Mouse (Mus musculus): ENCODE data around the gene Pde6b. TPM values are rescaled to one million over a fixed set of nuclear protein-coding genes. Genes with fewer than 3 reads are reported as not detected.

Pde6b gene
- polyA plus RNA-seq, 1 experiment from 2014 or later: not detected

GRCm38 (mm10) chr5:108366984-108367841, 21.0 kb upstream of the Pde6b start:
- no peaks in the 10 kb centered on the region for H3K36me3 ChIP-seq
- peak overlapping the region; percentile 59 for H3K4me3 ChIP-seq
- no peak overlapping the region for H3K27ac ChIP-seq (replicated peaks)
- H3K4me1 ChIP-seq: peaks cover 31% of the 10 kb centered on the region
- peaks cover 81% of the 10 kb centered on the region for H3K27me3 ChIP-seq
- peak; percentile 49 for ATAC-seq (replicated peaks)
- WGBS: under 1% methylated on average over 68 of the region's 100 CpGs
- no peaks in the 10 kb centered on the region for H3K9me3 ChIP-seq
- H3K9ac ChIP-seq (replicated peaks): peak overlapping the region; percentile 46
- peak overlapping the region; percentile 83 for H3K4me2 ChIP-seq (replicated peaks)

- Histone ChIP-seq H3K4me1 (peaks cover 31% of the 10 kb centered on the region), H3K4me2 (replicated peaks) (peak within 1 kb of the TSS; percentile 83), H3K36me3 (no peaks in the 10 kb centered on the region), H3K4me3 (peak within 1 kb of the TSS; percentile 59), H3K9ac (replicated peaks) (peak within 1 kb of the TSS; percentile 46), H3K27ac (replicated peaks) (no peak within 1 kb of the TSS), H3K9me3 (no peaks in the 10 kb centered on the region), H3K27me3 (peaks cover 82% of the 10 kb centered on the region)
- ATAC-seq (replicated peaks): peak; percentile 36
- WGBS: 1% methylated on average over 32 of the region's 36 CpGs
Observed at GRCm38 (mm10) chr5:108367871-108368332, 20.3 kb upstream of the Pde6b start, which contains the start of gene Gm42517. Gm42517 (minus strand) TSS chr5:108367922.

- no peak overlapping the region for H3K27ac ChIP-seq (replicated peaks)
- peaks cover 80% of the 10 kb centered on the region for H3K27me3 ChIP-seq
- ATAC-seq (replicated peaks): peak; percentile 33
- peak overlapping the region; percentile 83 for H3K4me2 ChIP-seq (replicated peaks)
- WGBS: 4% methylated on average over 6 of the region's 6 CpGs
- H3K36me3 ChIP-seq: no peaks in the 10 kb centered on the region
- H3K9ac ChIP-seq (replicated peaks): peak overlapping the region; percentile 43; the same call in 1 of the 2 replicates
- H3K4me1 ChIP-seq: peaks cover 31% of the 10 kb centered on the region
- H3K9me3 ChIP-seq: no peaks in the 10 kb centered on the region
- H3K4me3 ChIP-seq: peak overlapping the region; percentile 59
Observed at GRCm38 (mm10) chr5:108368446-108368845, 19.7 kb upstream of the Pde6b start.

- peak; percentile 41; the same call in 1 of the 2 replicates for ATAC-seq (replicated peaks)
- Histone ChIP-seq H3K9ac (replicated peaks) (peak overlapping the region; percentile 43), H3K4me1 (peaks cover 31% of the 10 kb centered on the region), H3K27ac (replicated peaks) (no peak overlapping the region), H3K4me3 (peak overlapping the region; percentile 59), H3K9me3 (no peaks in the 10 kb centered on the region), H3K27me3 (peaks cover 79% of the 10 kb centered on the region), H3K4me2 (replicated peaks) (peak overlapping the region; percentile 83), H3K36me3 (no peaks in the 10 kb centered on the region)
- whole genome bisulfite sequencing: under 1% methylated on average over 49 of the region's 49 CpGs
Observed at GRCm38 (mm10) chr5:108368851-108369621, 19.2 kb upstream of the Pde6b start.

- peaks cover 71% of the 10 kb centered on the region for H3K27me3 ChIP-seq
- H3K4me3 ChIP-seq: no peak overlapping the region
- H3K4me2 ChIP-seq (replicated peaks): no peak overlapping the region
- H3K36me3 ChIP-seq: no peaks in the 10 kb centered on the region
- H3K9me3 ChIP-seq: no peaks in the 10 kb centered on the region
- no peak overlapping the region for H3K9ac ChIP-seq (replicated peaks)
- no peak for ATAC-seq (replicated peaks)
- peaks cover 31% of the 10 kb centered on the region for H3K4me1 ChIP-seq
- H3K27ac ChIP-seq (replicated peaks): no peak overlapping the region
- 2% methylated on average over 6 of the region's 6 CpGs for WGBS
Observed at GRCm38 (mm10) chr5:108369964-108370363, 18.2 kb upstream of the Pde6b start.

- no peak overlapping the region for H3K9ac ChIP-seq (replicated peaks)
- H3K4me1 ChIP-seq: peaks cover 6% of the 10 kb centered on the region
- WGBS: 72% methylated on average over 5 of the region's 5 CpGs
- H3K36me3 ChIP-seq: no peaks in the 10 kb centered on the region
- H3K4me3 ChIP-seq: no peak overlapping the region
- peaks cover 33% of the 10 kb centered on the region for H3K27me3 ChIP-seq
- ATAC-seq (replicated peaks): no peak
- no peak overlapping the region for H3K27ac ChIP-seq (replicated peaks)
- no peaks in the 10 kb centered on the region for H3K9me3 ChIP-seq
- H3K4me2 ChIP-seq (replicated peaks): no peak overlapping the region
Observed at GRCm38 (mm10) chr5:108374079-108374478, 14.1 kb upstream of the Pde6b start.

GRCm38 (mm10) chr5:108376059-108376458, 12.1 kb upstream of the Pde6b start:
- ATAC-seq (replicated peaks): no peak
- H3K9ac ChIP-seq (replicated peaks): no peak overlapping the region
- no peaks in the 10 kb centered on the region for H3K4me1 ChIP-seq
- no peak overlapping the region for H3K4me2 ChIP-seq (replicated peaks)
- WGBS: 86% methylated on average over 1 of the region's 1 CpGs
- H3K36me3 ChIP-seq: no peaks in the 10 kb centered on the region
- no peak overlapping the region for H3K27ac ChIP-seq (replicated peaks)
- no peaks in the 10 kb centered on the region for H3K9me3 ChIP-seq
- H3K4me3 ChIP-seq: no peak overlapping the region
- peaks cover 14% of the 10 kb centered on the region for H3K27me3 ChIP-seq

- WGBS: 88% methylated on average over 4 of the region's 4 CpGs
- no peak overlapping the region for H3K27ac ChIP-seq (replicated peaks)
Observed at GRCm38 (mm10) chr5:108378346-108378745, 9.8 kb upstream of the Pde6b start.

GRCm38 (mm10) chr5:108385632-108386031, 2.6 kb upstream of the Pde6b start:
- H3K27me3 ChIP-seq: no peaks in the 10 kb centered on the region
- H3K4me1 ChIP-seq: no peaks in the 10 kb centered on the region
- H3K9ac ChIP-seq (replicated peaks): no peak overlapping the region
- 78% methylated on average over 2 of the region's 2 CpGs for WGBS
- no peak overlapping the region for H3K27ac ChIP-seq (replicated peaks)
- no peak overlapping the region for H3K4me2 ChIP-seq (replicated peaks)
- no peak overlapping the region for H3K4me3 ChIP-seq
- no peaks in the 10 kb centered on the region for H3K9me3 ChIP-seq
- H3K36me3 ChIP-seq: no peaks in the 10 kb centered on the region
- no peak for ATAC-seq (replicated peaks)

More at GRCm38 (mm10) chr5:108378346-108378745, 9.8 kb upstream of the Pde6b start:
- no peaks in the 10 kb centered on the region for H3K4me1 ChIP-seq
- H3K4me2 ChIP-seq (replicated peaks): no peak overlapping the region
- no peaks in the 10 kb centered on the region for H3K36me3 ChIP-seq
- ATAC-seq (replicated peaks): no peak
- H3K9ac ChIP-seq (replicated peaks): no peak overlapping the region
- H3K4me3 ChIP-seq: no peak overlapping the region
- no peaks in the 10 kb centered on the region for H3K9me3 ChIP-seq
- 0 out of 2 replicates have a peak, but pooled peaks cover under 1% of the 10 kb centered on the region for H3K27me3 ChIP-seq

GRCm38 (mm10) chr5:108386449-108386848, 1.7 kb upstream of the Pde6b start:
- H3K27ac ChIP-seq (replicated peaks): no peak overlapping the region
- 74% methylated on average over 4 of the region's 4 CpGs for WGBS
- no peak overlapping the region for H3K4me2 ChIP-seq (replicated peaks)
- H3K4me3 ChIP-seq: no peak overlapping the region
- H3K9ac ChIP-seq (replicated peaks): no peak overlapping the region
- H3K4me1 ChIP-seq: no peaks in the 10 kb centered on the region
- H3K36me3 ChIP-seq: no peaks in the 10 kb centered on the region
- ATAC-seq (replicated peaks): no peak
- no peaks in the 10 kb centered on the region for H3K27me3 ChIP-seq
- H3K9me3 ChIP-seq: no peaks in the 10 kb centered on the region

GRCm38 (mm10) chr5:108389744-108390143, 1.6 kb downstream of the Pde6b start:
- H3K4me3 ChIP-seq: no peak overlapping the region
- no peak for ATAC-seq (replicated peaks)
- no peak overlapping the region for H3K9ac ChIP-seq (replicated peaks)
- H3K27ac ChIP-seq (replicated peaks): no peak overlapping the region
- H3K27me3 ChIP-seq: no peaks in the 10 kb centered on the region
- no peaks in the 10 kb centered on the region for H3K9me3 ChIP-seq
- no peaks in the 10 kb centered on the region for H3K36me3 ChIP-seq
- H3K4me2 ChIP-seq (replicated peaks): no peak overlapping the region
- WGBS: 73% methylated on average over 3 of the region's 3 CpGs
- no peaks in the 10 kb centered on the region for H3K4me1 ChIP-seq

GRCm38 (mm10) chr5:108403453-108403852, 15.3 kb downstream of the Pde6b start:
- Histone ChIP-seq H3K4me2 (replicated peaks) (no peak overlapping the region), H3K27me3 (no peaks in the 10 kb centered on the region), H3K9ac (replicated peaks) (no peak overlapping the region), H3K9me3 (no peaks in the 10 kb centered on the region), H3K4me1 (no peaks in the 10 kb centered on the region), H3K4me3 (no peak overlapping the region), H3K27ac (replicated peaks) (no peak overlapping the region), H3K36me3 (no peaks in the 10 kb centered on the region)
- WGBS: 87% methylated on average over 4 of the region's 4 CpGs
- no peak for ATAC-seq (replicated peaks)
